Mouse (Mus musculus) myocyte (in vitro differentiated cells): ENCODE measurements around the gene Sh3gl1. TPM values are rescaled to one million over a fixed set of nuclear protein-coding genes. Genes with fewer than 3 reads are reported as not detected.

Experiments
- H3K27me3 ChIP-seq: one replicate; pipeline ENCODE4 v1.6.1; 2011; ENCODE audit not compliant: control insufficient read depth, insufficient read depth, insufficient read length
- H3K36me3 ChIP-seq: one replicate; pipeline ENCODE4 v1.6.1; 2011; ENCODE audit not compliant: control insufficient read depth, insufficient read depth
- H3K4me2 ChIP-seq: one replicate; pipeline ENCODE4 v1.6.1; 2011; ENCODE audit warnings: low read depth, control low read depth
- H3K4me3 ChIP-seq: one replicate; pipeline ENCODE4 v1.5.1; 2011; ENCODE audit warnings: mild to moderate bottlenecking, control low read depth, moderate library complexity
- H3K79me2 ChIP-seq: one replicate; pipeline ENCODE4 v1.6.1; 2011; ENCODE audit not compliant: control insufficient read depth, insufficient read depth
- H3ac ChIP-seq: one replicate; pipeline ENCODE4 v1.6.1; 2011; ENCODE audit not compliant: control insufficient read depth, insufficient read length
- CEBPB ChIP-seq: IDR thresholded peaks from 2 replicates; pipeline ENCODE4 v1.6.1; 2011; ENCODE audit warnings: mild to moderate bottlenecking, moderate library complexity; ENCODE audit not compliant: poor library complexity, insufficient read depth, severe bottlenecking
- E2F4 ChIP-seq: IDR thresholded peaks from one replicate; pipeline ENCODE4 v1.6.1; 2011; ENCODE audit warnings: mild to moderate bottlenecking, control low read depth, moderate library complexity; ENCODE audit not compliant: insufficient read depth
- MAX ChIP-seq: IDR thresholded peaks from one replicate; pipeline ENCODE4 v1.6.1; 2011; ENCODE audit warnings: low read depth, mild to moderate bottlenecking, control low read depth
- MYOD1 ChIP-seq, 3 experiments: IDR thresholded peaks; one replicate each; pipeline ENCODE4 v1.6.1; 2011; ENCODE audit warnings: control low read depth in 2 of 3, low read depth in 2 of 3, mild to moderate bottlenecking in 2 of 3, moderate library complexity in 1 of 3; ENCODE audit not compliant: insufficient read length in 2 of 3, control insufficient read depth in 1 of 3
- MYOG ChIP-seq, 3 experiments: IDR thresholded peaks; one replicate each; pipeline ENCODE4 v1.6.1; 2011; ENCODE audit warnings: control low read depth in 2 of 3, low read depth in 2 of 3, mild to moderate bottlenecking in 2 of 3; ENCODE audit not compliant: insufficient read length in 2 of 3, control insufficient read depth in 1 of 3, insufficient read depth in 1 of 3
- POLR2A ChIP-seq: IDR thresholded peaks from one replicate; pipeline ENCODE4 v1.6.1; 2011; ENCODE audit warnings: low read depth, mild to moderate bottlenecking, control low read depth, moderate library complexity; ENCODE audit not compliant: insufficient read length
- POLR2AphosphoS2 ChIP-seq: IDR thresholded peaks from one replicate; pipeline ENCODE4 v1.6.1; 2011; ENCODE audit warnings: low read depth, control low read depth; ENCODE audit not compliant: insufficient read length
- REST ChIP-seq: IDR thresholded peaks from one replicate; pipeline ENCODE4 v1.6.1; 2011; ENCODE audit warnings: mild to moderate bottlenecking, control low read depth, moderate library complexity; ENCODE audit not compliant: insufficient read depth, insufficient read length
- SRF ChIP-seq: IDR thresholded peaks from one replicate; pipeline ENCODE4 v1.6.1; 2011; ENCODE audit warnings: low read depth; ENCODE audit not compliant: control insufficient read depth, insufficient read length
- TCF12 ChIP-seq: IDR thresholded peaks from one replicate; pipeline ENCODE4 v1.6.1; 2011; ENCODE audit warnings: mild to moderate bottlenecking, control low read depth; ENCODE audit not compliant: poor library complexity, insufficient read depth, severe bottlenecking
- TCF3 ChIP-seq: IDR thresholded peaks from one replicate; pipeline ENCODE4 v1.6.1; 2011; ENCODE audit warnings: low read depth, control low read depth; ENCODE audit not compliant: insufficient read length
- USF1 ChIP-seq: IDR thresholded peaks from one replicate; pipeline ENCODE4 v1.6.1; 2011; ENCODE audit warnings: low read depth, mild to moderate bottlenecking, control low read depth, moderate library complexity
- polyA plus RNA-seq: library from polyadenylated mRNA; unstranded; fragments of >200 nt; fragmentation: generic; extraction: Trizol; gene quantifications from one replicate; pipeline ENCODE4 v1.2.1, GENCODE M21; 2012; ENCODE audit warnings: missing spikeins

The Sh3gl1 gene
- polyA plus RNA-seq, 1 experiment, result 66.9 TPM

GRCm38 (mm10) chr17:55968210-55968609 is 68.2 kb downstream of the Sh3gl1 start:
- TF ChIP-seq TCF12 (no peak), CEBPB (no peak), USF1 (no peak), E2F4 (no peak), SRF (no peak), POLR2A (no peak), POLR2AphosphoS2 (no peak), REST (no peak), TCF3 (no peak), MYOD1 (IDR thresholded peaks at IDR 0.05; ENCODE audit: control insufficient read depth in 1 of 3, insufficient read length in 2 of 3, low read depth in 2 of 3) (no peak), MAX (no peak), MYOG (IDR thresholded peaks at IDR 0.05; ENCODE audit: control insufficient read depth in 1 of 3, insufficient read depth in 1 of 3, insufficient read length in 2 of 3, low read depth in 2 of 3) (no peak)
- H3ac ChIP-seq, result no peak overlapping the region
- H3K27me3 ChIP-seq, result peaks cover 17% of the 10 kb centered on the region
- no peaks in the 10 kb centered on the region for H3K79me2 ChIP-seq
- H3K4me3 ChIP-seq, result no peak overlapping the region
- peaks cover 10% of the 10 kb centered on the region for H3K36me3 ChIP-seq
- no peak overlapping the region for H3K4me2 ChIP-seq

GRCm38 (mm10) chr17:55967186-55967585 is 69.2 kb downstream of the Sh3gl1 start:
- no peak overlapping the region for H3ac ChIP-seq
- no peak for TF ChIP-seq POLR2AphosphoS2
- no peak for TF ChIP-seq E2F4
- TF ChIP-seq SRF, result no peak
- no peak for TF ChIP-seq REST
- TF ChIP-seq MYOG (IDR thresholded peaks at IDR 0.05; ENCODE audit: control insufficient read depth in 1 of 3, insufficient read depth in 1 of 3, insufficient read length in 2 of 3, low read depth in 2 of 3), result no peak
- no peak for TF ChIP-seq TCF3
- no peak for TF ChIP-seq MYOD1 (IDR thresholded peaks at IDR 0.05; ENCODE audit: control insufficient read depth in 1 of 3, insufficient read length in 2 of 3, low read depth in 2 of 3)
- TF ChIP-seq CEBPB, result no peak
- no peak for TF ChIP-seq MAX
- no peak for TF ChIP-seq TCF12
- no peak for TF ChIP-seq USF1
- no peak for TF ChIP-seq POLR2A

More at GRCm38 (mm10) chr17:55967186-55967585, 69.2 kb downstream of the Sh3gl1 start:
- no peaks in the 10 kb centered on the region for H3K79me2 ChIP-seq
- H3K4me2 ChIP-seq, result no peak overlapping the region
- no peak overlapping the region for H3K4me3 ChIP-seq
- H3K36me3 ChIP-seq, result peaks cover 10% of the 10 kb centered on the region
- H3K27me3 ChIP-seq, result peaks cover 17% of the 10 kb centered on the region

Other genes starting within 250 kb of the Sh3gl1 start
- 0.98 TPM for gene Zfp119a, start 157.7 kb downstream of the Sh3gl1 start, polyA plus RNA-seq
- gene Zfp959, start 144.5 kb downstream of the Sh3gl1 start, polyA plus RNA-seq, result 1.1 TPM
- 0.82 TPM for gene Zfp119b, start 87.1 kb downstream of the Sh3gl1 start, polyA plus RNA-seq
- not detected for gene Ebi3, start 84.0 kb downstream of the Sh3gl1 start, polyA plus RNA-seq
- 9.3 TPM for gene Yju2, start 77.5 kb downstream of the Sh3gl1 start, polyA plus RNA-seq
- gene Shd, start 66.2 kb downstream of the Sh3gl1 start, polyA plus RNA-seq, result 0.13 TPM
- gene Fsd1, start 50.1 kb downstream of the Sh3gl1 start, polyA plus RNA-seq, result 0.36 TPM
- 0.46 TPM for gene Stap2, start 31.1 kb downstream of the Sh3gl1 start, polyA plus RNA-seq
- gene Mpnd, start 30.9 kb downstream of the Sh3gl1 start, polyA plus RNA-seq, result 92.1 TPM
- gene Chaf1a, start 3.8 kb upstream of the Sh3gl1 start, polyA plus RNA-seq, result 8.0 TPM
- 54.3 TPM for gene Ubxn6, start 38.4 kb upstream of the Sh3gl1 start, polyA plus RNA-seq
- gene Hdgfl2, start 43.0 kb upstream of the Sh3gl1 start, polyA plus RNA-seq, result 56.4 TPM
- 0.30 TPM for gene Plin4, start 73.2 kb upstream of the Sh3gl1 start, polyA plus RNA-seq
- 0.06 TPM for gene Plin5, start 81.0 kb upstream of the Sh3gl1 start, polyA plus RNA-seq
- 0.04 TPM for gene Lrg1, start 85.4 kb upstream of the Sh3gl1 start, polyA plus RNA-seq
- 1.4 TPM for gene Sema6b, start 103.7 kb upstream of the Sh3gl1 start, polyA plus RNA-seq
- 2.3 TPM for gene Tnfaip8l1, start 125.8 kb upstream of the Sh3gl1 start, polyA plus RNA-seq
- gene Mydgf, start 147.3 kb upstream of the Sh3gl1 start, polyA plus RNA-seq, result 73.9 TPM
- gene Dpp9, start 182.3 kb upstream of the Sh3gl1 start, polyA plus RNA-seq, result 37.1 TPM
- gene Fem1a, start 220.2 kb upstream of the Sh3gl1 start, polyA plus RNA-seq, result 43.6 TPM
- 9.1 TPM for gene Ticam1, start 240.2 kb upstream of the Sh3gl1 start, polyA plus RNA-seq